Mouse (Mus musculus): Measurements from ENCODE around the gene Ttyh2.

DNA sequence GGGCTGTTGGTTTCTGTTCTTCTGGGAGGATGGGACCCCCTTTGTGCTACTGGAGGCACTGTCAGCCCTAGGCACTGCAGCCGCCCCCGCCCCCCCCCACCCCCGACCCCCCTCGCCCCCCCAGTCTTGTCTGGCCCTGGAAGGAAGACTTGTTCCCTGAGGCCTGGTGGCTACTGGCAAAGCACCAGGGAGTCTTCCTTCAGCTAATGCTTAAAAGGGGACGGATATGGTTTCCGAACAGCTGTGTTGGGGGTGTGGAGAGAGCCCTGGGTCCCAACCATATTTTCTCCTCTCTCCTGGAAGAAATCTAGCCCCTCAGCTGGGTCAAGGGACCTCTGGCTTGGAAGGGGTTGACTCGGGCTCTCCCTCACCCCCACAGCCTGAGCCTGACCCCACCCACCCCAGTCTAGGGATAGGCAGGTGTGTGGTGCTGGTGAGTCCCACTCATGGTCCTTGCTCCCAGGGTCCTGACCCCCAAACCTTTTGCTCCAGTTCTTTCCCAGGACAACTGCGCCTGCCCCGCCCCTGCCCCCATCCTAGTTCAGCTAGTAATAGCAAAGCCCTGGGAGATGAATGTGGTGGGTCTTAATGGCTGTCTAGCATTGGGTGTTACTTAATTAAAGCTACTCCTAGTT lies 1.8 kb downstream of the Ttyh2 start:
- TF ChIP-seq CTCF (IDR thresholded peaks at IDR 0.05; ENCODE audit: borderline replicate concordance, insufficient read depth, low read depth, low read length), result no peak
- TF ChIP-seq POLR2A (IDR thresholded peaks at IDR 0.05; ENCODE audit: borderline replicate concordance, insufficient read depth, low read length), result no peak

Measured in cerebellum, adult 2 months (tissue).